Mouse (Mus musculus): ENCODE results near the gene Tmem109. TPM values are rescaled to one million over a fixed set of nuclear protein-coding genes. Genes with fewer than 3 reads are reported as not detected.

Gene Tmem109
- 10.3 TPM for polyA plus RNA-seq (2014; fragmentation: Illumina TruSeq; extraction: RNeasy Lipid Tissue Mini Kit (QIAGEN cat#74804); ENCODE audit: low read depth, low replicate concordance)

DNA sequence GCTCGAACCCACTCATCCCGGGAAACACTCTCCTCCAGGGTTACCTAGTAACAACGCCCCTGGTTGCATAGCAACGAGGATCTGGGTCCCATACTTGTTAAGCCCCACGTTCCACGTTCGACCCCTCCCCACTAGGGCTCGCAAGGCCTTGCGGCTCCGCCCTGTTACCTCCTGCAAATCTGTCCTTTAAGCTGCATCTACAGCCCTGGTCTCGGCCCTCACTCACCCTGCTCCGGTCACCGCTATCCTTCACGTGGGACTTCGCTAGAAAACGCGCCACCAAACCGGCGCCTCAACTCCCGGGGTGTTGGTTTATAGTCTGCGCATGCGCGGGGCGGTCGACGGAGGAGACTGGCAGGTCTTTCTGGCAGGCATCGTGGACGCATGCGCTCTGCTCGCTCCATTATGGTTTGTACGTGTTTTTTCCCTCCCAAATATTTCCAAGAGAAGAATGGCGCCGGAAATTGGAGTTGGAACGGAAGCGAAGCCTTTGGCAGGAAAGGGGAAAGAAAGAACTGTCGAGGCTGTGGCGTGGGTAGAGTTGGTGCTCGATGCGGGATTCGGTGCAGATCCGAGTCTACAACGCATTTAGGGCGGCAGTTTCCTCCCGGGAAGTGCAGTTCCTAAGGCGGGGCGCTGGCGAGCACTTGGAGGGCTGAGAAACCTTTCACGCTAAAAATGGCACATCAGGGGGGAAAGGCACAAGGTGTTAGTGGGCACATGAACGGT lies at the start of gene Tmem109:
Tmem109 (minus strand) TSS at position 576 of the 729 bp plus-strand sequence.

DNA sequence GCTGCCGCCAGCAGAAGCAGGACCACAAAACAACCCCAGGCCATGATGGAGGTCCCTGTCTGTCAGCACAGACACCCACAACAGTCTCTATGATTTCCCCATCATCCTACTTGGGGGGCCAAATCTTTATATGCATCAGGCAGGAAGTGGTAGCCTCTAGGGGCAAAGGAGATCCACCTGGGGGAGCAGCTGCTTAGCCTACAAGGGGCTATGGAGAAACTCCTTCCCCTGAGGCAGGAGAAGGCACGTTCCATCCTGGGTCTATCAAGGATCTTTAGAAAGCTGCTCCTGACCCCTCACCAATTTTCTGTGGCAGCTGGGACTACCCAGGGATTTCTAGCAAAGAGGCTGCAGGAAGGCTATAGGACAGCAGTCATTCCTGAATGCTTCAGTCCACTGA lies 38.7 kb upstream of the Tmem109 start, which contains the start of gene Zp1:
Zp1 (minus strand) TSS at position 101 of the 400 bp plus-strand sequence.

GRCm38 (mm10) chr19:10895016-10895528 lies 13.3 kb upstream of the Tmem109 start, which contains the start of gene Prpf19:
Gene Prpf19, plus strand, starts transcription at chr19:10895231.

DNA sequence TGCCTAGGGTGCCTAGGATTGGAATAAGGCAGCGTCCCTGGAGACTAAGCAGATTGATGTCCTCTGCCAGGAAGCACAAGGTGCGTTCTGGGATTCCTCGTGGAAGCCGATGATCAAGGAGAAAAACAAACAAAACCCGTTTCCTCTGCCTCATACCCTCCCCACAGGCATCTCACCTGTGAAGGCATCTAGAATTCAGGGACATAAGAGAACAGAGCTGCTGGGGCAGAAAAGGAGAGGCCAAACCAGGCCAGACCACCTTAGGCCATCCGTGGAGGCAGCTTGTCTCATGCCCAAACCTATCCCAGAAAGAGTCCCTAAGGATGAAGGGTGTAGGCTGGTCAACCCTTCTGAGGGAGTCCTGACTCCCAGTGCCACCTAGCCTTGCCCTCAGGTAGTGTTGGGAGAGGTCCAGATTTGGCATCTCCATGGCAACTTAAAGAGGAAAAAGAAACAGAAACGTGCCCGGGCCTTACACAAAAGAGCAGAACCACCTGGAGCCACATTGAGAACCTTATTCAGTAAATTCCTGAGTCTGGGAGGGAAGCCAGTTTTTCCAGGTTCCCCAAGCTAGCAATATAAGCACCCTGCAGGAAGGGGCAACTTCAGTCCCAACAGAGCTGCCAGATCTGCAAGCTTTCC lies 11.8 kb downstream of the Tmem109 start, which contains the start of gene Tmem132a:
Tmem132a (minus strand) TSS at position 55 of the 642 bp plus-strand sequence.

DNA sequence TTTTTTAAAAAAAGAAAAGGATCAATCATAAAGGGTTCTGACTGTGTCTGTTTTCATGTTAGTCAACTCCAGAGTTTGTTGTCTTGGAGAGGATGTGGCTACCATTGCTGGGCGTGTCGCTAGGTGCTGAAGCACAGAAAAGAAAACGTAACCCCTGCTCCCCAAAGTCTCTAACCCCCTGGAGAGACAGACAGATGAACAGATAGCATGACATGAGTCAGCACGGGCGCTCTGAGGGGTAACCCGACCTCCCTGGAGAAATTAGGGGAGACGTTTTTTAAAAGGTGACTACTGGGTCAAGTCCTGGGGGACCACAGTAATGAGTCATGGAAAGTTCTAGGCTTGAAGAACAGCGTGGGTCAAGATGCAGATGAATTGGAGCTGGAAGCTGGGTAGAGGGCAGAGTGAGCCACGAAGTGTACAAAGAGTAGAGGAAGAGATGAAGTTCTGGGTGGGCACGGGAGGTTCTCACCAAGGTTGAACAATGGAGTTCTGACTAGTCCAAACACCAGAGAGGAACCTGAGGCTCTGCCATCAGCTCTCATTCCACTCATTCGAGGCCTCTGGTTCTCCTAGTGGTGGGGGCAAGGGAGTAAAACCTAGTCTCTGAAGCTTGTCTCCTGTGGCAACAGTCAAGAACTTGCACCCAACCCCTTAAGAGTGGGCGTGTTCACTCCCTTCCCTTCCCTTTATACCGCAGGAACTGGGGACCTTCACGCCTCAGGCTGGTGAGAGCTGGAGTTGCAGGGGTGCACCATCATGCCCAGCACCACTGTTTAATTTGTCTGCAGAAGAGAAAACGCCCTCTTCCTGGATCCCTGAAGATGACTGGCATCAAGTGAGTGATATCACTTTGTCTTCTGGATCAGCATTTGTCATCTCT lies 42.5 kb downstream of the Tmem109 start, which contains the start of gene Slc15a3:
Slc15a3 (plus strand) TSS at position 718 of the 883 bp plus-strand sequence.

DNA sequence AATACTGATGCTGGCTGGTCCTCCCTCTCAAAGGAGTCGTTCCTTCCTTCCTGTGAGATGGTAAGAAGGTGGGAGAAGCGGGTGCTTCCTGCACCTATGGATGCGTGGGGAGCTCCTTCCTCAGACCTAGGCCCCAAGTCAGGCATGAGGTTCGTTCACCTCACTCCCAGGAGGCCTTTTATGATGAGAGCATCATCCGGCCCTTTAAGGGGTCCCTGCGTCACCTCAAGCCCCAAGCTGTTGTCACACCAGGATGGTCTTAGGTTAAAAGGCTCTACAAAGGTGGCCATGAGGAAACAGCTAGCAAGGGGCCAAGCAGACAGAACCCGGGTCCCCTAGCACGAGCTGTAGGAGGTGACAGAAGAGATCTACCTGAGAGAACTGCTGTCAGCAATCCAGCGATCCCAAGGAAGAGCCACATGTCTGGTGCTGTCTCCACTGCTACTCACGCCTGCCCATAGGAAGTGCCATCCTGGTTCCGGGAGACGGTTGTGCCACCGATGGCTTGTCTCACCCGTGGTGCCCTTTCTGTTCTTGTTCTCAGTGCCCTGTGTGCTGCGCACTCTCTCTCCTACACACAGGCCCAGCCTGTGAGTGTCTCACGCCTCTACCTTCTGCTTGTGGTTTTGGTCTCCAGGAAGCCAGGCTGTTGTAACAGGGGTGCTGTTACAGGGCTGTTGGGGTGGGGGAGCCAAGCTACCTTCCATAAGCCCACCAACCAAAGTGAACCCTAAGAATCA lies 52.2 kb downstream of the Tmem109 start, which contains the start of gene Cd6:
Cd6 (minus strand) TSS at position 623 of the 740 bp plus-strand sequence.

Other genes with a start within 250 kb of the Tmem109 start
- 0.17 TPM for gene Vwce, start 247.8 kb downstream of the Tmem109 start, polyA plus RNA-seq (2014; fragmentation: Illumina TruSeq; extraction: RNeasy Lipid Tissue Mini Kit (QIAGEN cat#74804); ENCODE audit: low read depth, low replicate concordance)
- not detected for gene Pga5, start 203.9 kb downstream of the Tmem109 start, polyA plus RNA-seq (2014; fragmentation: Illumina TruSeq; extraction: RNeasy Lipid Tissue Mini Kit (QIAGEN cat#74804); ENCODE audit: low read depth, low replicate concordance)
- gene Vps37c, start 193.3 kb downstream of the Tmem109 start, polyA plus RNA-seq (2014; fragmentation: Illumina TruSeq; extraction: RNeasy Lipid Tissue Mini Kit (QIAGEN cat#74804); ENCODE audit: low read depth, low replicate concordance) = 3.4 TPM
- gene Cd5, start 143.0 kb downstream of the Tmem109 start, polyA plus RNA-seq (2014; fragmentation: Illumina TruSeq; extraction: RNeasy Lipid Tissue Mini Kit (QIAGEN cat#74804); ENCODE audit: low read depth, low replicate concordance) = not detected
- gene Cd6, start 51.9 kb downstream of the Tmem109 start, polyA plus RNA-seq (2014; fragmentation: Illumina TruSeq; extraction: RNeasy Lipid Tissue Mini Kit (QIAGEN cat#74804); ENCODE audit: low read depth, low replicate concordance) = not detected
- 0.32 TPM for gene Slc15a3, start 42.3 kb downstream of the Tmem109 start, polyA plus RNA-seq (2014; fragmentation: Illumina TruSeq; extraction: RNeasy Lipid Tissue Mini Kit (QIAGEN cat#74804); ENCODE audit: low read depth, low replicate concordance)
- not detected for gene Tmem132a, start 12.1 kb downstream of the Tmem109 start, polyA plus RNA-seq (2014; fragmentation: Illumina TruSeq; extraction: RNeasy Lipid Tissue Mini Kit (QIAGEN cat#74804); ENCODE audit: low read depth, low replicate concordance)
- gene Prpf19, start 13.2 kb upstream of the Tmem109 start, polyA plus RNA-seq (2014; fragmentation: Illumina TruSeq; extraction: RNeasy Lipid Tissue Mini Kit (QIAGEN cat#74804); ENCODE audit: low read depth, low replicate concordance) = 34.5 TPM
- gene Zp1, start 38.6 kb upstream of the Tmem109 start, polyA plus RNA-seq (2014; fragmentation: Illumina TruSeq; extraction: RNeasy Lipid Tissue Mini Kit (QIAGEN cat#74804); ENCODE audit: low read depth, low replicate concordance) = not detected
- gene Ptgdr2, start 55.2 kb upstream of the Tmem109 start, polyA plus RNA-seq (2014; fragmentation: Illumina TruSeq; extraction: RNeasy Lipid Tissue Mini Kit (QIAGEN cat#74804); ENCODE audit: low read depth, low replicate concordance) = 0.27 TPM
- 4.6 TPM for gene Ccdc86, start 67.3 kb upstream of the Tmem109 start, polyA plus RNA-seq (2014; fragmentation: Illumina TruSeq; extraction: RNeasy Lipid Tissue Mini Kit (QIAGEN cat#74804); ENCODE audit: low read depth, low replicate concordance)
- gene Ms4a10, start 92.7 kb upstream of the Tmem109 start, polyA plus RNA-seq (2014; fragmentation: Illumina TruSeq; extraction: RNeasy Lipid Tissue Mini Kit (QIAGEN cat#74804); ENCODE audit: low read depth, low replicate concordance) = 0.42 TPM
- not detected for gene Ms4a15, start 111.2 kb upstream of the Tmem109 start, polyA plus RNA-seq (2014; fragmentation: Illumina TruSeq; extraction: RNeasy Lipid Tissue Mini Kit (QIAGEN cat#74804); ENCODE audit: low read depth, low replicate concordance)
- 2.0 TPM for gene Ms4a18, start 136.0 kb upstream of the Tmem109 start, polyA plus RNA-seq (2014; fragmentation: Illumina TruSeq; extraction: RNeasy Lipid Tissue Mini Kit (QIAGEN cat#74804); ENCODE audit: low read depth, low replicate concordance)
- 0.20 TPM for gene Ms4a8a, start 199.1 kb upstream of the Tmem109 start, polyA plus RNA-seq (2014; fragmentation: Illumina TruSeq; extraction: RNeasy Lipid Tissue Mini Kit (QIAGEN cat#74804); ENCODE audit: low read depth, low replicate concordance)
- gene 1700017D01Rik, start 248.9 kb upstream of the Tmem109 start, polyA plus RNA-seq (2014; fragmentation: Illumina TruSeq; extraction: RNeasy Lipid Tissue Mini Kit (QIAGEN cat#74804); ENCODE audit: low read depth, low replicate concordance) = 685 TPM

Data from testis, adult 10 weeks (tissue).